Mouse (Mus musculus): ENCODE results near the gene Clasp2.

GRCm38 (mm10) chr9:113782362-113783005 lies 41.2 kb downstream of the Clasp2 start:
- TF ChIP-seq CTCF (IDR thresholded peaks at IDR 0.05; ENCODE audit: control insufficient read depth, insufficient read depth, low read length) (no peak), POLR2A (IDR thresholded peaks at IDR 0.05; ENCODE audit: borderline replicate concordance, control insufficient read depth, low read depth, low read length) (no peak)
